Mouse (Mus musculus) E14TG2a.4 (cell line): ENCODE results near the gene Alg5.

Experiments used
- H3K27me3 ChIP-seq: 2 replicates; pipeline ENCODE4 v1.6.1; 2014; ENCODE audit warnings: low read length, control low read depth; ENCODE audit not compliant: insufficient read depth
- H3K36me3 ChIP-seq: 2 replicates; pipeline ENCODE4 v1.6.1; 2014; ENCODE audit warnings: low read length, control low read depth; ENCODE audit not compliant: insufficient read depth
- H3K4me1 ChIP-seq: replicated peaks from 2 replicates; pipeline ENCODE4 v1.6.1; 2014; ENCODE audit warnings: low read depth, low read length, control low read depth
- H3K4me3 ChIP-seq: replicated peaks from 2 replicates; pipeline ENCODE4 v1.5.1; 2014; ENCODE audit warnings: mild to moderate bottlenecking, low read length
- H3K9me3 ChIP-seq: 2 replicates; pipeline ENCODE4 v1.6.1; 2014; ENCODE audit warnings: low read length, control low read depth
- CTCF ChIP-seq: conservative IDR thresholded peaks from 2 replicates; pipeline ENCODE4 v1.5.1; 2014; ENCODE audit warnings: low read length
- NANOG ChIP-seq: IDR thresholded peaks from 2 replicates; pipeline ENCODE4 v1.6.1; 2014; ENCODE audit warnings: borderline replicate concordance, low read length, mixed read lengths
- POU5F1 ChIP-seq: IDR thresholded peaks from 2 replicates; pipeline ENCODE4 v1.6.1; 2014; ENCODE audit warnings: low read length, borderline replicate concordance

The Alg5 gene

GRCm38 (mm10) chr3:54731626-54732150, 3.7 kb upstream of the Alg5 start:
- no peaks in the 10 kb centered on the region for H3K9me3 ChIP-seq
- no peaks in the 10 kb centered on the region for H3K27me3 ChIP-seq
- peaks cover 22% of the 10 kb centered on the region for H3K4me1 ChIP-seq
- no peak overlapping the region for H3K4me3 ChIP-seq
- peaks cover 69% of the 10 kb centered on the region for H3K36me3 ChIP-seq
- TF ChIP-seq POU5F1 (no peak), CTCF (no peak), NANOG (no peak)

- Histone ChIP-seq H3K9me3 (no peaks in the 10 kb centered on the region), H3K4me1 (peaks cover 27% of the 10 kb centered on the region), H3K4me3 (no peak overlapping the region), H3K27me3 (no peaks in the 10 kb centered on the region), H3K36me3 (peaks cover 62% of the 10 kb centered on the region)
- TF ChIP-seq NANOG (no peak), CTCF (no peak), POU5F1 (no peak)
Observed at GRCm38 (mm10) chr3:54732371-54732770, 3.0 kb upstream of the Alg5 start.

- Histone ChIP-seq H3K9me3 (no peaks in the 10 kb centered on the region), H3K36me3 (peaks cover 54% of the 10 kb centered on the region), H3K4me1 (peaks cover 22% of the 10 kb centered on the region), H3K27me3 (no peaks in the 10 kb centered on the region), H3K4me3 (peak overlapping the region; percentile 95)
- TF ChIP-seq POU5F1 (no peak), CTCF (no peak), NANOG (no peak)
Observed at GRCm38 (mm10) chr3:54734411-54735246, 710 bp upstream of the Alg5 start.

- Histone ChIP-seq H3K4me3 (peak overlapping the region; percentile 95), H3K27me3 (no peaks in the 10 kb centered on the region), H3K36me3 (peaks cover 52% of the 10 kb centered on the region), H3K9me3 (no peaks in the 10 kb centered on the region), H3K4me1 (peaks cover 22% of the 10 kb centered on the region)
- TF ChIP-seq POU5F1 (no peak), NANOG (no peak), CTCF (no peak)
Observed at GRCm38 (mm10) chr3:54736101-54736927, 975 bp downstream of the Alg5 start.

DNA sequence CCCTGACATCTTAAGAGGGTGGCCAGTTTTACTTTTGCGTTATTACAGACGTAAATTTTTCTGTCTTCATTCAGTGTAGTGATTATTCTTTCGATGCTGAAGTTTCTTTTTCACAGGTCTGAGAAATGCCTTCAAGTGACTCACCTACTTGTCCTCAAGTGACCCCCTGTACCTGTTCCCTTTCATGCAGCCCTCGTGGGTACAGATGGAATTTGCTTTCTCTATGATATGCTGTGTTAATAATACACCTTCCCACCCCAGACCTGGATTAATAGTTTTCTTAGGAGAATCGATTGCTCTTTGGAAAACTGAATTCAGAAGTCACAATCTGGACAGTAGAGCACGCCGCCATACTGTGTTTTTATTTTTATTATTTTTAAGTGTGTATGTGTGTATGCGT, 2.0 kb downstream of the Alg5 start:
- Histone ChIP-seq H3K4me3 (no peak overlapping the region), H3K9me3 (no peaks in the 10 kb centered on the region), H3K4me1 (peaks cover 22% of the 10 kb centered on the region), H3K27me3 (no peaks in the 10 kb centered on the region), H3K36me3 (peaks cover 52% of the 10 kb centered on the region)
- no peak for TF ChIP-seq CTCF
- no peak for TF ChIP-seq POU5F1
- TF ChIP-seq NANOG, result no peak

DNA sequence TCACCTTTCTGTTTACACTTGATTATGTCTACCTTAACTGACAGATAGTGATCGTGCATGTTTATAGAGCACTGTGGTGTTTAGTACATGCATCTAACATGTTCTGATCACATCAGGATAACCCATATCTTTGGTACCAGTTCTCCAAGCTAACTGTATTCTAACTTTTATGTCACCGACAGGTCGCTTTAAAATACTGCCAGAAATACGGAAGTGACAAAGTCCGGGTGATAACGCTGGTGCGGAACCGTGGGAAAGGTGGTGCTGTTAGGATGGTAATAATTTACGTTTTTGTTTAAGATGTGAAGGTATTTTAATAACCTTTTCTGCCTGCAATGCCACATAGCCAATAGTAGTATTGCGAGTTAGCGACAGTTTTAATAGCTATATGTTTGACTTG, 6.6 kb downstream of the Alg5 start:
- Histone ChIP-seq H3K4me3 (no peak overlapping the region), H3K27me3 (no peaks in the 10 kb centered on the region), H3K9me3 (no peaks in the 10 kb centered on the region), H3K4me1 (peaks cover 36% of the 10 kb centered on the region), H3K36me3 (peaks cover 84% of the 10 kb centered on the region)
- TF ChIP-seq NANOG, result no peak
- no peak for TF ChIP-seq POU5F1

- no peaks in the 10 kb centered on the region for H3K27me3 ChIP-seq
- H3K36me3 ChIP-seq, result peaks cover 97% of the 10 kb centered on the region
- H3K4me1 ChIP-seq, result peaks cover 38% of the 10 kb centered on the region
- no peaks in the 10 kb centered on the region for H3K9me3 ChIP-seq
- H3K4me3 ChIP-seq, result peak overlapping the region; percentile 44
- TF ChIP-seq NANOG (no peak), CTCF (peak; percentile 57)
Observed at GRCm38 (mm10) chr3:54745799-54746198, 10.5 kb downstream of the Alg5 start.

GRCm38 (mm10) chr3:54753411-54753810, 18.1 kb downstream of the Alg5 start:
- H3K4me1 ChIP-seq, result peaks cover 9% of the 10 kb centered on the region
- TF ChIP-seq CTCF (no peak), POU5F1 (no peak), NANOG (no peak)
- no peak overlapping the region for H3K4me3 ChIP-seq
- peaks cover 58% of the 10 kb centered on the region for H3K27me3 ChIP-seq
- H3K36me3 ChIP-seq, result peaks cover 27% of the 10 kb centered on the region
- H3K9me3 ChIP-seq, result no peaks in the 10 kb centered on the region
